Mouse (Mus musculus): ENCODE data around the gene Grk2. TPM values are rescaled to one million over a fixed set of nuclear protein-coding genes. Genes with fewer than 3 reads are reported as not detected.
"Not testable (repeated sequence)": the region's sequence is repeated elsewhere in the genome, so short reads cannot be mapped to it uniquely, and the experiment has no call there.

The Grk2 gene
- total RNA-seq, 2 experiments from 2014 or later, result 31.8 to 36.4 TPM

- no peak for DNase-seq
- intact Hi-C loops (cut with DNase I; ENCODE audit: low total_unique reads), result no loop called here
These were observed 22.4 kb downstream of the Grk2 start for GRCm38 (mm10) chr19:4283653-4284052.

- DNase-seq, result peak; percentile 77
- intact Hi-C loops (cut with DNase I; ENCODE audit: low total_unique reads), result no loop called here
These were observed 23.0 kb downstream of the Grk2 start, which contains the start of gene Ankrd13d for GRCm38 (mm10) chr19:4282898-4283553. TSS of gene Ankrd13d (minus strand) at chr19:4283137.

- no peak for DNase-seq
- intact Hi-C loops (cut with DNase I; ENCODE audit: low total_unique reads), result no loop called here
These were observed 25.6 kb downstream of the Grk2 start for GRCm38 (mm10) chr19:4280425-4280824.

GRCm38 (mm10) chr19:4279487-4279886 is 26.5 kb downstream of the Grk2 start:
- intact Hi-C loops (cut with DNase I; ENCODE audit: low total_unique reads), result no loop called here
- DNase-seq, result no peak

GRCm38 (mm10) chr19:4270972-4271371 is 35.0 kb downstream of the Grk2 start:
- no peak for DNase-seq
- intact Hi-C loops (cut with DNase I; ENCODE audit: low total_unique reads), result no loop called here

- intact Hi-C loops (cut with DNase I; ENCODE audit: low total_unique reads), result no loop called here
- DNase-seq, result no peak
These were observed 35.8 kb downstream of the Grk2 start for GRCm38 (mm10) chr19:4270187-4270586.

GRCm38 (mm10) chr19:4268566-4269361 is 37.3 kb downstream of the Grk2 start, which contains the start of gene Ssh3:
TSS of gene Ssh3 (minus strand) at chr19:4269180.
- peak; percentile 48 for DNase-seq
- intact Hi-C loops (cut with DNase I; ENCODE audit: low total_unique reads), result loop anchor here (10.0 kb wide), 1 partner anchor 146 kb away; no protein-coding TSS in a partner anchor

- DNase-seq, result no peak
- intact Hi-C loops (cut with DNase I; ENCODE audit: low total_unique reads), result loop anchor here (10.0 kb wide), 1 partner anchor 149 kb away; no protein-coding TSS in a partner anchor
These were observed 40.1 kb downstream of the Grk2 start for GRCm38 (mm10) chr19:4265956-4266355.

GRCm38 (mm10) chr19:4264171-4264780 is 41.7 kb downstream of the Grk2 start:
- DNase-seq, result no peak
- intact Hi-C loops (cut with DNase I; ENCODE audit: low total_unique reads), result loop anchor here (10.0 kb wide), 1 partner anchor 151 kb away; no protein-coding TSS in a partner anchor

- intact Hi-C loops (cut with DNase I; ENCODE audit: low total_unique reads), result loop anchor here (10.0 kb wide), 1 partner anchor 151 kb away; no protein-coding TSS in a partner anchor
- DNase-seq, result no peak
These were observed 42.3 kb downstream of the Grk2 start for GRCm38 (mm10) chr19:4263702-4264101.

- intact Hi-C loops (cut with DNase I; ENCODE audit: low total_unique reads), result loop anchor here (10.0 kb wide), 1 partner anchor 152 kb away; no protein-coding TSS in a partner anchor
- DNase-seq, result no peak
These were observed 43.3 kb downstream of the Grk2 start for GRCm38 (mm10) chr19:4262756-4263155.

- intact Hi-C loops (cut with DNase I; ENCODE audit: low total_unique reads), result loop anchor here (2.0 to 10.0 kb wide), 2 partner anchors 48 to 154 kb away; no protein-coding TSS in a partner anchor
- no peak for DNase-seq
These were observed 44.9 kb downstream of the Grk2 start for GRCm38 (mm10) chr19:4261038-4261698.

GRCm38 (mm10) chr19:4257897-4258252 is 48.1 kb downstream of the Grk2 start:
- intact Hi-C loops (cut with DNase I; ENCODE audit: low total_unique reads), result no loop called here
- DNase-seq, result no peak

GRCm38 (mm10) chr19:4257216-4257896 is 48.7 kb downstream of the Grk2 start:
- intact Hi-C loops (cut with DNase I; ENCODE audit: low total_unique reads), result no loop called here
- DNase-seq, result peak; percentile 89

GRCm38 (mm10) chr19:4255583-4256162 is 50.3 kb downstream of the Grk2 start:
- intact Hi-C loops (cut with DNase I; ENCODE audit: low total_unique reads), result no loop called here
- no peak for DNase-seq

GRCm38 (mm10) chr19:4254230-4254629 is 51.8 kb downstream of the Grk2 start:
- DNase-seq, result no peak
- intact Hi-C loops (cut with DNase I; ENCODE audit: low total_unique reads), result no loop called here

- DNase-seq; intact Hi-C loops (cut with DNase I; ENCODE audit: low total_unique reads): not testable (repeated sequence)
These were observed 57.3 kb downstream of the Grk2 start for GRCm38 (mm10) chr19:4248683-4249082.

GRCm38 (mm10) chr19:4247010-4247409 is 59.0 kb downstream of the Grk2 start:
- intact Hi-C loops (cut with DNase I; ENCODE audit: low total_unique reads), result no loop called here
- no peak for DNase-seq

GRCm38 (mm10) chr19:4244775-4245174 is 61.2 kb downstream of the Grk2 start:
- intact Hi-C loops (cut with DNase I; ENCODE audit: low total_unique reads), result no loop called here
- no peak for DNase-seq

All from gastrocnemius, postnatal 14 days (tissue).